Mouse (Mus musculus): ENCODE data around the gene Syt1. TPM values are rescaled to one million over a fixed set of nuclear protein-coding genes. Genes with fewer than 3 reads are reported as not detected.

Gene Syt1
- polyA plus RNA-seq, 1 experiment from 2014 or later = 109 TPM

DNA sequence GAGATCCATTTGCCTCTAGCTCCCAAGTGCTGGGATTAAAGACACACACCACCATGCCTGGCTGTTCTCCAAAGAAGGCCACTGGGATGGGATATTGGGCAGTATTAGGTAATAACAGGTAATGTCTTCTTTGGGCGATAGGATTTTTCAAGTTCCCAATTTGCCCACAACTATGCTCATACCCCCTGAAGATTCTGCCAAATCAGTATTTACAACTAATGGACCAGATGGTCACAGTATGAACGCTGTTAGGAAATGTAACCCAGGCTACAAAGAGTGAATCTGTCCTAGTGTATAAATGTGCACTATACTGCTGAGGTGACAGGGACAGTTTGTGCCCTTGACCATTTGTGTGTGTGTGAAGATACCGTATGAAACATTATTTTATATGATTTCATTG is 421.9 kb downstream of the Syt1 start:
- Histone ChIP-seq H3K36me3 (ENCODE audit: control insufficient read depth, insufficient read depth) (no peaks in the 10 kb centered on the region), H3K4me2 (ENCODE audit: low read length) (no peak overlapping the region), H3K9ac (replicated peaks; ENCODE audit: low read depth, low read length) (no peak overlapping the region), H3K4me1 (replicated peaks; ENCODE audit: control insufficient read depth, insufficient read depth, low read length) (no peaks in the 10 kb centered on the region), H3K27me3 (replicated peaks; ENCODE audit: control insufficient read depth, insufficient read depth, low read length) (no peaks in the 10 kb centered on the region), H3K27ac (ENCODE audit: low read length) (no peak overlapping the region), H3K4me3 (replicated peaks; ENCODE audit: low read length) (no peak overlapping the region), H3K9me3 (ENCODE audit: control insufficient read depth, low read length) (no peaks in the 10 kb centered on the region)
- no peak for ATAC-seq
- 79% methylated on average over 3 of the region's 3 CpGs for WGBS

DNA sequence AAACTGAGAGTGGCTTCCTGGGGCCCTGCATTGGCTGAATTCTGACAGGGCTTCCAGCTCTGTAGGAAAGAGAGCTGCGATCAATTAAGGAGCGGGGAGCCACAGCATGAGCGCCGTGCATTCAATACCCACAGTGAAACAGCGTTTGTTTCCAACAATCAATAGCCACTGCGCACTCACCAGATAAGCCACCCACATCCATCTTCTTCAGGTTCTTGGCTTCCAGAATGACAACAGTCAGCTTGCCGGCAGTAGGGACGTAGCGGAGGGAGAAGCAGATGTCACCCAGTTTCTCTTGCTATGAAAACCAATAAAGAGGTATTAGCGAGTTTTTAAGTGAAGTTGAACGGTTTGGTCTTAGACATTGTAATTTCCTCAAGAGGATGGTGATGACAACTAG is 427.1 kb downstream of the Syt1 start:
- peak; percentile 18; the same call in 1 of the 2 replicates for ATAC-seq
- Histone ChIP-seq H3K27me3 (replicated peaks; ENCODE audit: control insufficient read depth, insufficient read depth, low read length) (no peaks in the 10 kb centered on the region), H3K9me3 (ENCODE audit: control insufficient read depth, low read length) (no peaks in the 10 kb centered on the region), H3K36me3 (ENCODE audit: control insufficient read depth, insufficient read depth) (no peaks in the 10 kb centered on the region), H3K4me1 (replicated peaks; ENCODE audit: control insufficient read depth, insufficient read depth, low read length) (peaks cover 18% of the 10 kb centered on the region), H3K9ac (replicated peaks; ENCODE audit: low read depth, low read length) (no peak overlapping the region), H3K27ac (ENCODE audit: low read length) (no peak overlapping the region), H3K4me3 (replicated peaks; ENCODE audit: low read length) (no peak overlapping the region), H3K4me2 (ENCODE audit: low read length) (peak overlapping the region; percentile 7; the same call in 1 of the 2 replicates)
- WGBS = 11% methylated on average over 11 of the region's 11 CpGs

DNA sequence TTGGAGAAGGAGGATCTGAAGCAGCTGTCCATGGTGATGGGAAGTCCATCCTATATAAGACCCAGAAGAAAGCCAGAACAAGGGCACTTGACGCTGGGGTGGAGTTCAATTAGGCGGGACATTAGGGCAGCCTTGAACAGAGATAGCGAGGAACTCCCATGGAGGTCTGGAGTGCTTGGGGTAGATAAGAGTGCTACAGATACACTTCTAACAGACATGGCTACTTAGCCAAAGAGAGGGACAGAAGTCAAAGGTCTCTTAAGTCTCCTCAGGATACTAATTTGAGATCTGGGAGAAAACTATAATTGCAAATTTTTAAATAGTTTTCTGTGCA is 428.4 kb downstream of the Syt1 start:
- Histone ChIP-seq H3K4me2 (ENCODE audit: low read length) (no peak overlapping the region), H3K27ac (ENCODE audit: low read length) (no peak overlapping the region), H3K4me3 (replicated peaks; ENCODE audit: low read length) (no peak overlapping the region), H3K4me1 (replicated peaks; ENCODE audit: control insufficient read depth, insufficient read depth, low read length) (peaks cover 18% of the 10 kb centered on the region), H3K9me3 (ENCODE audit: control insufficient read depth, low read length) (no peaks in the 10 kb centered on the region), H3K36me3 (ENCODE audit: control insufficient read depth, insufficient read depth) (no peaks in the 10 kb centered on the region), H3K27me3 (replicated peaks; ENCODE audit: control insufficient read depth, insufficient read depth, low read length) (no peaks in the 10 kb centered on the region), H3K9ac (replicated peaks; ENCODE audit: low read depth, low read length) (no peak overlapping the region)
- ATAC-seq = no peak
- 90% methylated on average over 3 of the region's 3 CpGs for WGBS

DNA sequence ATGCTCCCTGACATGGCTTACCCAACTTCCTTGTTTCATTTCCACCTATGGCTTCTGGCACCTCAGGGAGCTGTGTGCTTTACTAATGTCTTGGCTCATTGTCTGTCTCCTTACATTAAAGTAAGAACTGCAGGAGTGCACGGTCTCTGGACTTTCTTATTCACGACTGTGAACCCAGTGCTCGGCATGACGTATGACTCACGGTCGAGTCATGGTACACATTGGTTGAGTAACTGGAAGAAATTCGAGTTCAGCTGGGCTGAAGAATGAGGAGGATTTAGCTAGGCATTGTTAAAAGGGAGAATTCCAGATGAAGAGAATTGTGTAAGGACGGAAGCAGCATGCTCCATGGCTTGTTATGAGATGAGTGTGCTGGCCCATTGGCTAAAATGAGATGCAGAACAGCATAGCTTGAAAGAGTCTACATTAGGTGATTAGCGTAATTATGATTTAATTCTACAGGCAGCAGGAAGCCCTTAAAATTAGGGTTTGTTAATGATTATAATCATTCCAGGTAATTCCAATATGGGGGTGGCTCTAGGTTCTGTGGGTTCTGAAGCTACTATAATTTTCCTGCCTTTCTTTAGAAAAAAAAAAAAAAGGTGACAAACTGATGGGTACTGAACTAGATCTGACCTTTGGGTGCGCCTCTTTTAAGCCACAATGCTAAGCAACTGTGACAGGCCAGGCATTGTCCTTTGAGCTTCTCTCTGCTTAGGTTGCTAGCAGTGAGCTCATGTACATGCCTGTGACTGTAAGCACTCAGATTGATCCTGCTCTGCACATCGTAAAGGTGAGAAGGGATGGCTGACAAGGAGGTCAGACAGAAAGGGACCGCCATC is 429.0 kb downstream of the Syt1 start:
- 47% methylated on average over 12 of the region's 12 CpGs for WGBS
- Histone ChIP-seq H3K27ac (ENCODE audit: low read length) (peak overlapping the region; percentile 29), H3K9me3 (ENCODE audit: control insufficient read depth, low read length) (no peaks in the 10 kb centered on the region), H3K27me3 (replicated peaks; ENCODE audit: control insufficient read depth, insufficient read depth, low read length) (no peaks in the 10 kb centered on the region), H3K4me2 (ENCODE audit: low read length) (peak overlapping the region; percentile 35; the same call in 1 of the 2 replicates), H3K36me3 (ENCODE audit: control insufficient read depth, insufficient read depth) (no peaks in the 10 kb centered on the region), H3K4me3 (replicated peaks; ENCODE audit: low read length) (no peak overlapping the region), H3K4me1 (replicated peaks; ENCODE audit: control insufficient read depth, insufficient read depth, low read length) (peaks cover 18% of the 10 kb centered on the region), H3K9ac (replicated peaks; ENCODE audit: low read depth, low read length) (no peak overlapping the region)
- peak; percentile 24; the same call in 1 of the 2 replicates for ATAC-seq

DNA sequence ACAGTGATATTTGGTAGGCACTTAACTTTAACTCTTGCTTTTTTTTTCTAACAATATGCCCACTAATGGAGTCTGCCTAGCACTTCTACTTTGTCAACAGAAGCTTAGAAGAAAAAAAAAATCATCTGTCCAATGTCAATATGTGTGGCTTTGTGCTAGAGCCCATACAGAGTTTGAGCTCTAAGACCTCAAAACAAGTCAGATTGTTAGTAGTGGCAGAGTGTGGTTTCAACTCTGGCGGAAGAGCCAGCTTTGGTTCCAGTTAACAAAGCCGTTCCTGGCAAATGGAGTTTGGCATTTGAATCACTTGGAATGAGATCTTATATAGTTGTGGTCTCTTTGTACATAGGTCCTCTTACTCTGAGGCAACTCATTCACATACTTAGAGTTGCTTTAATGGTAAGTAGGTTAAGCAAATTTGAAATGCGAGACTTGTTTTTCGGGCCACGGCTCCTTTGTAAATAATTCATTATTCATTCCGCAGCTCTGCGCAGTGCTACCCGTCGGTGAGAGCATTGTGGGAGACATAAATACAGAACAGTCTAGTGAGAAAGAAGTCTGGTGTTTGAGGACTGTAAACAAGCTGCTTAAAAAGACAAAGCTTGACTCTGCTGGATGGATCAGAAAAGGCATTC is 429.9 kb downstream of the Syt1 start:
- peak overlapping the region; percentile 44 for H3K27ac ChIP-seq (ENCODE audit: low read length)

DNA sequence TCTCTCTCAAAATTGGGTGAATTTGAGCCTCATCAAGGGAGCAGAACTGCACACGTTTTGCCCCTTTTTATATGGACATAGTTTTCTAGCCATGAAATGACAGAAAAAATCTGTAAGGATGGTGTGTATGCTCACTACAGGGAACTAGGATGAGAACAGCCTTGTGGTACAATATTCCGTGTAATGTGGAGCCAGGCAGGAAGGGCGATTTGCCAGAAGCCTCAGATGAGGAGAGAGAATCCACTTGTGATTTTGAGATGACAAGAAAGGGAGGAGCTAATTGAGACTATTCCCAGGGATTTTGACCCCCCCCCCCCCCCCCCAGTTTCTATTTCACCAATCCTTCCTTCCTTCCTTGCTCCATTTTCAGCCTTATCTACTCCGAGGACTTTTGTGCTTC is 431.4 kb downstream of the Syt1 start:
- no peak for ATAC-seq
- H3K4me3 ChIP-seq (replicated peaks; ENCODE audit: low read length) = no peak overlapping the region
- no peak overlapping the region for H3K4me2 ChIP-seq (ENCODE audit: low read length)
- H3K4me1 ChIP-seq (replicated peaks; ENCODE audit: control insufficient read depth, insufficient read depth, low read length) = peaks cover 18% of the 10 kb centered on the region
- 77% methylated on average over 4 of the region's 4 CpGs for WGBS
- no peak overlapping the region for H3K9ac ChIP-seq (replicated peaks; ENCODE audit: low read depth, low read length)
- H3K27me3 ChIP-seq (replicated peaks; ENCODE audit: control insufficient read depth, insufficient read depth, low read length) = no peaks in the 10 kb centered on the region
- no peaks in the 10 kb centered on the region for H3K9me3 ChIP-seq (ENCODE audit: control insufficient read depth, low read length)
- no peaks in the 10 kb centered on the region for H3K36me3 ChIP-seq (ENCODE audit: control insufficient read depth, insufficient read depth)
- no peak overlapping the region for H3K27ac ChIP-seq (ENCODE audit: low read length)

More for the DNA sequence above, 429.9 kb downstream of the Syt1 start:
- no peak overlapping the region for H3K9ac ChIP-seq (replicated peaks; ENCODE audit: low read depth, low read length)
- 12% methylated on average over 9 of the region's 9 CpGs for WGBS
- H3K4me2 ChIP-seq (ENCODE audit: low read length) = peak overlapping the region; percentile 35; the same call in 1 of the 2 replicates
- peak; percentile 79 for ATAC-seq
- no peaks in the 10 kb centered on the region for H3K9me3 ChIP-seq (ENCODE audit: control insufficient read depth, low read length)
- H3K4me1 ChIP-seq (replicated peaks; ENCODE audit: control insufficient read depth, insufficient read depth, low read length) = peaks cover 18% of the 10 kb centered on the region
- H3K4me3 ChIP-seq (replicated peaks; ENCODE audit: low read length) = no peak overlapping the region
- no peaks in the 10 kb centered on the region for H3K36me3 ChIP-seq (ENCODE audit: control insufficient read depth, insufficient read depth)
- H3K27me3 ChIP-seq (replicated peaks; ENCODE audit: control insufficient read depth, insufficient read depth, low read length) = no peaks in the 10 kb centered on the region

DNA sequence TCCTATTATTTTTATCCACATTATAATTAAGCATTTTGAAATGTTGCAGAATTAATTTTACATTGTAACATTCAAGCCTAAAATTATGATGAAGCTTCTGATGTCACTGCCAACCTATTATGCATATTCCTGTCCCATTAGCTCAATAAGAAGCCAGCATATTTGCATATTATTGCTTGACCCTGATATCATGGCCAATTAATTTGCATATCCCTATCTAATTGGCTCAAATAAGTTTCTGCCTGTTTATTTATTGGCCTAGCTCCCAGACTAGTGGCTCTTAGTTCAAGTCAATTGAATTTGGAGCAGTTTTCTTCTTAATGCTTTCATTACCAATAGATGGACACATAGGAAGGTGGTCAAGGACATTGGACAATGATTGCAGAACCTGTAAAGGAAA is 433.2 kb downstream of the Syt1 start:
- Histone ChIP-seq H3K4me2 (ENCODE audit: low read length) (no peak overlapping the region), H3K27me3 (replicated peaks; ENCODE audit: control insufficient read depth, insufficient read depth, low read length) (no peaks in the 10 kb centered on the region), H3K9me3 (ENCODE audit: control insufficient read depth, low read length) (no peaks in the 10 kb centered on the region), H3K9ac (replicated peaks; ENCODE audit: low read depth, low read length) (no peak overlapping the region), H3K27ac (ENCODE audit: low read length) (no peak overlapping the region), H3K4me3 (replicated peaks; ENCODE audit: low read length) (no peak overlapping the region), H3K36me3 (ENCODE audit: control insufficient read depth, insufficient read depth) (no peaks in the 10 kb centered on the region), H3K4me1 (replicated peaks; ENCODE audit: control insufficient read depth, insufficient read depth, low read length) (peaks cover 14% of the 10 kb centered on the region)
- no peak for ATAC-seq

DNA sequence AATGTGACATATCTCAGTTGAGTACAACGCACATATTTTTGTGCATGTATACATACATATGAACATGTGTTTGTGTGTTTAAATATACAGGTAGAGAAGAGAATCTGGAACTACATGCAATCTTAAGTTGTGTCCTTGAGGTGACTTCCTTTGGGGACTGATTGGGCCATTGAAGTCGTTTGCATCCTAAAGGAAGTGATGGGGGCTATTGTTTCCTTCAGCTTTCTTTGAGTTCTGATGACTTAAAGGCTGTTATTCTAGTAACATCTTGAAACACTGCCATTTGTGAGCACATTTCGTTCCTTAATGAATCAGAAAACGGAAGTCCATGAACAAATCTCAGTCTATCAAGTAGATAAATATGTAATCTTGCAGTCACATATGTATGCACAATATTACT is 438.0 kb downstream of the Syt1 start:
- Histone ChIP-seq H3K4me3 (replicated peaks; ENCODE audit: low read length) (no peak overlapping the region), H3K4me1 (replicated peaks; ENCODE audit: control insufficient read depth, insufficient read depth, low read length) (no peaks in the 10 kb centered on the region), H3K27me3 (replicated peaks; ENCODE audit: control insufficient read depth, insufficient read depth, low read length) (no peaks in the 10 kb centered on the region), H3K4me2 (ENCODE audit: low read length) (no peak overlapping the region), H3K9me3 (ENCODE audit: control insufficient read depth, low read length) (no peaks in the 10 kb centered on the region), H3K36me3 (ENCODE audit: control insufficient read depth, insufficient read depth) (no peaks in the 10 kb centered on the region), H3K27ac (ENCODE audit: low read length) (no peak overlapping the region), H3K9ac (replicated peaks; ENCODE audit: low read depth, low read length) (no peak overlapping the region)
- no peak for ATAC-seq
- WGBS = 63% methylated on average over 4 of the region's 4 CpGs

DNA sequence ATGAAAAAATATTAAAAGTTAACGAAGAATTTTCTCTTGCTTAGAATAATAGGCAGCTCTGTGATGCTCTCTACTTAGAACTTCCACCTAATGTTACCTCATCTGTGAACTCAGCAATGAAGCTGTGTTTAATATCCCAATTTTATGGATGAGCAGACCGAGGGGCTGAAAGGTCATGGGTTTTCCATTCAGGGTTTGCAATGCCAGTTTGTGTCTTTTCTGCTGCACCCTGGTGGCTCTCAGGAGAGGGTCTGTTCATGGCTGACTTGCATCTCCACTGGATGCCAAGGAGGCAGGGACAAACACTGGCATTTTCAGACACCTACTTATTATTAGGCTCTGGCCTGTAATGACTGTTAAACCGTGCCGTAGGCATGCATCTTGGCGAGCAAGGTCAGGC is 439.7 kb downstream of the Syt1 start:
- WGBS = 46% methylated on average over 5 of the region's 5 CpGs
- Histone ChIP-seq H3K4me1 (replicated peaks; ENCODE audit: control insufficient read depth, insufficient read depth, low read length) (no peaks in the 10 kb centered on the region), H3K4me3 (replicated peaks; ENCODE audit: low read length) (no peak overlapping the region), H3K27me3 (replicated peaks; ENCODE audit: control insufficient read depth, insufficient read depth, low read length) (no peaks in the 10 kb centered on the region), H3K27ac (ENCODE audit: low read length) (no peak overlapping the region), H3K4me2 (ENCODE audit: low read length) (no peak overlapping the region), H3K9me3 (ENCODE audit: control insufficient read depth, low read length) (no peaks in the 10 kb centered on the region), H3K36me3 (ENCODE audit: control insufficient read depth, insufficient read depth) (no peaks in the 10 kb centered on the region), H3K9ac (replicated peaks; ENCODE audit: low read depth, low read length) (no peak overlapping the region)
- ATAC-seq = no peak

Measured in forebrain, embryonic 16.5 days (tissue).